Mouse (Mus musculus) liver, postnatal 0 days (tissue): ENCODE measurements around the gene Mark2.

Experiments
- CTCF ChIP-seq: sonication (generic); IDR thresholded peaks from 2 replicates; pipeline ENCODE4 v1.5.1; 2016; ENCODE audit warnings: antibody characterized with exemption, low read depth
- EP300 ChIP-seq: IDR thresholded peaks from 2 replicates; pipeline ENCODE4 v1.6.1; 2016; ENCODE audit warnings: antibody characterized with exemption, low read depth, mild to moderate bottlenecking

DNA sequence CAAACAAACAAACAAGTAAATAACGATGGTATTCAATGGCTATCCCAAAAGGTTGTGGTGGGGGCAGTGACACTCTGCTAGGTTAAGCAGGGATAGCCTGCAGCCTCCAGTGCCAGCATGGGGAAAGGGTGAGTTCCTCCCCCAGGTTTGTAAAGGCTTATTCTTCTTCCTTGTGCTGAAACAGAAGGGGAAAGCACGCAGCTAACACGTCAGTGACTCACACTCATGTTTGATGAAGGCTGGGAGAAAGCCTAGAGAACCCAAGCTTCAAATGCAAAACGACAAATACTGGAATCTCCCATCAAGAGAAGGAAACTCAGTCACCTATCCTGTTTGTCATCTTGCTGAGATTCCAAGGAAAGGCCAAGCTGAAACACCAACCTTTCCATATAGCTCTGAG is 6.0 kb downstream of the Mark2 start:
- TF ChIP-seq CTCF (no peak), EP300 (no peak)
